9 mouse cellular contexts compared by ENCODE assay signal in the genomic region with DNA sequence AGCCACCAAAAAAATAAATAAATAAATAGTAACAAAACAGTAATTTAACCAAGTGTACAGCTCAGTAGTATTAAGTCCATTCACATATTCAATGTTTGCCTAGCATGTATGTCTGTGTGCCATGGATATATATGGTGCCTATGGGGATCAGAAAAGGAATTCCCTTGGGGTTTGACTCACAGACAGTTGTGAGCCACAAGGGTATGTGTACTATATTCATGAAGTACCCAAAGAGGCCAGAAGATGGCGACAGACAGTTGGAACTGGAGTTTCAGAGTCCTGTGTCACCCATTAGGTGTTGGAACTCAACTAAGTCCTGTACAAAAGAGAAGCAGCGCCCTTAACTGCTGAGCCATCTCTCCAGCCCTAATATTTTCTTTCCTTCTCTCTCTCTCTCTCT. TPM values are rescaled to one million over a fixed set of nuclear protein-coding genes. Genes with fewer than 3 reads are reported as not detected.
DNase-seq lines count a peak whose midpoint lies in the region; TF ChIP-seq lines count a peak whose summit lies in the region.
"Had no signal": no experiment of that assay in that cellular context is flagged by ENCODE, and none has a peak within 500 bp of the region (broad histone marks: within the 10 kb centered on the region; RNA-seq: fewer than 3 reads in every experiment).

No protein-coding gene starts in this region.

- no peak overlapping the region for H3K27ac ChIP-seq in MEL (ENCODE audit: control insufficient read depth, low read depth, low read length)
- H3K27ac ChIP-seq in liver, adult 2 months (replicated peaks; ENCODE audit: insufficient read depth, low read depth, low read length) = no peak overlapping the region
- H3K27ac ChIP-seq: embryonic facial prominence, embryonic 15.5 days had no signal

- 51% methylated on average over 2 of the region's 2 CpGs for WGBS in liver, adult 2 months

- no peak for TF ChIP-seq EP300 in MEL (IDR thresholded peaks at IDR 0.05; ENCODE audit: low read depth in 1 of 2, low read length in 2 of 2)

- no peaks in the 10 kb centered on the region for H3K79me2 ChIP-seq in MEL (ENCODE audit: control insufficient read depth, insufficient read depth, low read length, poor library complexity)
- H3K79me2 ChIP-seq in liver, adult 2 months (ENCODE audit: control insufficient read depth, insufficient read depth, low read length) = no peaks in the 10 kb centered on the region; the same call in 1 of the 2 replicates

- H3K9ac ChIP-seq in MEL (ENCODE audit: control insufficient read depth, low read depth, low read length, poor library complexity, severe bottlenecking) = no peak overlapping the region
- no peak overlapping the region for H3K9ac ChIP-seq in liver, adult 2 months (ENCODE audit: low read depth, low read length)
- H3K9ac ChIP-seq: embryonic facial prominence, embryonic 15.5 days had no signal

- no peak for TF ChIP-seq POLR2A in MEL (IDR thresholded peaks at IDR 0.05; ENCODE audit: control insufficient read depth in 1 of 2, insufficient read depth in 1 of 2, low read depth in 1 of 2, low read length in 2 of 2, poor library complexity in 1 of 2)
- TF ChIP-seq POLR2A in liver, adult 2 months (IDR thresholded peaks at IDR 0.05; ENCODE audit: extremely low read depth, insufficient read depth, low read length) = no peak

- no peaks in the 10 kb centered on the region for H3K4me1 ChIP-seq in MEL (ENCODE audit: control insufficient read depth in 1 of 2, insufficient read depth in 2 of 2, low read length in 2 of 2)
- peaks cover 7% of the 10 kb centered on the region for H3K4me1 ChIP-seq in liver, adult 2 months (ENCODE audit: control insufficient read depth, insufficient read depth, low read length)
- H3K4me1 ChIP-seq: embryonic facial prominence, embryonic 15.5 days had no signal

- TF ChIP-seq RAD21 in MEL (IDR thresholded peaks at IDR 0.05; ENCODE audit: low read depth, low read length) = no peak

- H3K9me3 ChIP-seq in MEL (replicated peaks; ENCODE audit: insufficient read depth, low read length) = no peaks in the 10 kb centered on the region
- H3K9me3 ChIP-seq: embryonic facial prominence, embryonic 15.5 days had no signal

- no peak overlapping the region for H3K4me3 ChIP-seq in MEL (ENCODE audit: control insufficient read depth in 1 of 2, insufficient read depth in 1 of 2, low read depth in 2 of 2, low read length in 2 of 2)
- H3K4me3 ChIP-seq in liver, adult 2 months (ENCODE audit: insufficient read depth, low read depth, low read length) = no peak overlapping the region
- H3K4me3 ChIP-seq: embryonic facial prominence, embryonic 15.5 days had no signal

- DNase-seq in 3134 (ENCODE audit: extremely low read depth, insufficient read length, low spot score) (peak; percentile 55), MEL (ENCODE audit: low read depth, low spot score) (peak; percentile 97)
- DNase-seq in cerebellum, adult 8-10 months = peak; percentile 63
- DNase-seq in gastrocnemius, postnatal 25 days = peak; percentile 26
- peak; percentile 62 for DNase-seq in kidney, adult 18-20 months
- DNase-seq in liver, adult 2 months (ENCODE audit: extremely low read depth, low read depth, low spot score) = peak; percentile 73
- DNase-seq in natural killer cell, adult 2 months (ENCODE audit: low spot score in 2 of 2) = peak; percentile 71 to 83
- DNase-seq in thymus, postnatal 10 days (ENCODE audit: low spot score in 2 of 2) = peak; percentile 64 to 90

- peaks cover 0 to 2% of the 10 kb centered on the region in 2 experiments; a peak in 2 of 4 replicates for H3K36me3 ChIP-seq in MEL (ENCODE audit: control insufficient read depth in 1 of 2, insufficient read depth in 2 of 2, low read length in 2 of 2)
- H3K36me3 ChIP-seq in liver, adult 2 months (ENCODE audit: control insufficient read depth, insufficient read depth, low read length) = peaks cover 3% of the 10 kb centered on the region; the same call in 1 of the 2 replicates

- no peaks in the 10 kb centered on the region for H3K27me3 ChIP-seq in MEL (ENCODE audit: control insufficient read depth in 1 of 2, insufficient read depth in 2 of 2, low read length in 2 of 2)
- H3K27me3 ChIP-seq in liver, adult 2 months (ENCODE audit: control insufficient read depth, insufficient read depth, low read length) = no peaks in the 10 kb centered on the region
- H3K27me3 ChIP-seq: embryonic facial prominence, embryonic 15.5 days had no signal

- peak in 2 of 3 experiments; percentile 72 to 98; a peak in 4 of 6 replicates for TF ChIP-seq CTCF in MEL (IDR thresholded peaks at IDR 0.05 in 2 of 3, conservative IDR thresholded peaks at IDR 0.05 in 1 of 3; ENCODE audit: control insufficient read depth in 1 of 3, insufficient read depth in 1 of 3, low read depth in 2 of 3, low read length in 3 of 3, poor library complexity in 1 of 3, severe bottlenecking in 1 of 3)
- TF ChIP-seq CTCF in liver, adult 2 months (IDR thresholded peaks at IDR 0.05; ENCODE audit: low read depth, low read length) = peak; percentile 41; the same call in 1 of the 2 replicates

TF ChIP-seq in MEL, 35 proteins besides CTCF, POLR2A, EP300 and RAD21:
- TF ChIP-seq MAZ (IDR thresholded peaks at IDR 0.05; ENCODE audit: low read depth, low read length) (no peak), GATA1 (IDR thresholded peaks at IDR 0.05; ENCODE audit: low read depth, low read length) (no peak), TBP (IDR thresholded peaks at IDR 0.05; ENCODE audit: low read depth, low read length) (peak; percentile 43; the same call in 1 of the 2 replicates), KAT2A (conservative IDR thresholded peaks at IDR 0.05; ENCODE audit: low read depth, low read length) (no peak)

RNA-seq across cellular contexts. Expression of a gene that starts 6.1 kb away (rescaled TPM):
- total RNA-seq in MEL (2012; rRNA removed) = 109 and 126 TPM in 2 replicates
- polyA plus RNA-seq in MEL (2012; ENCODE audit: insufficient read depth in 1 of 2, insufficient read length in 2 of 2, low read depth in 1 of 2, low replicate concordance in 2 of 2, missing spikeins in 1 of 2) = 100 to 1,000 TPM; 199 to 277 TPM
- total RNA-seq in gastrocnemius, postnatal 25 days (2021) = 10 to 100 TPM; 11.8 to 17.6 TPM
- 6.5 and 7.8 TPM in 2 replicates for total RNA-seq in liver, adult 2 months (2014; rRNA removed)
- 4.1 and 7.4 TPM in 2 replicates for polyA plus RNA-seq in liver, adult 2 months (2012; rRNA removed)

RNA-seq across cellular contexts. Expression of a gene that starts 9.5 kb away (rescaled TPM):
- 524 and 586 TPM in 2 replicates for total RNA-seq in MEL (2012; rRNA removed)
- polyA plus RNA-seq in MEL (2012; ENCODE audit: insufficient read depth in 1 of 2, insufficient read length in 2 of 2, low read depth in 1 of 2, low replicate concordance in 2 of 2, missing spikeins in 1 of 2) = 100 to 1,000 TPM in 1 of 2 experiments, not detected in 1; 469 TPM
- 100 to 1,000 TPM; 277 to 284 TPM for total RNA-seq in gastrocnemius, postnatal 25 days (2021)
- 137 and 205 TPM in 2 replicates for total RNA-seq in liver, adult 2 months (2014; rRNA removed)
- 39.6 and 49.3 TPM in 2 replicates for polyA plus RNA-seq in liver, adult 2 months (2012; rRNA removed)

RNA-seq across cellular contexts. Expression of a gene that starts 20.3 kb away (rescaled TPM):
- 4.9 and 18.5 TPM in 2 replicates for total RNA-seq in MEL (2012; rRNA removed)
- polyA plus RNA-seq in MEL (2012; ENCODE audit: insufficient read depth in 1 of 2, insufficient read length in 2 of 2, low read depth in 1 of 2, low replicate concordance in 2 of 2, missing spikeins in 1 of 2) = 10 to 100 TPM in 1 of 2 experiments, not detected in 1; 23.8 TPM
- 1 to 10 TPM in 1 of 2 experiments, under 1 TPM in 1; 0.82 to 7.7 TPM for total RNA-seq in gastrocnemius, postnatal 25 days (2021)
- total RNA-seq in liver, adult 2 months (2014; rRNA removed) = 9.2 and 19.5 TPM in 2 replicates
- 1.4 and 1.7 TPM in 2 replicates for polyA plus RNA-seq in liver, adult 2 months (2012; rRNA removed)

RNA-seq across cellular contexts. Expression of a gene that starts 30.0 kb away (rescaled TPM):
- total RNA-seq in MEL (2012; rRNA removed) = 7.4 and 12.2 TPM in 2 replicates
- 10 to 100 TPM in 1 of 2 experiments, not detected in 1; 13.6 TPM for polyA plus RNA-seq in MEL (2012; ENCODE audit: insufficient read depth in 1 of 2, insufficient read length in 2 of 2, low read depth in 1 of 2, low replicate concordance in 2 of 2, missing spikeins in 1 of 2)
- 1 to 10 TPM; 2.8 to 3.7 TPM for total RNA-seq in gastrocnemius, postnatal 25 days (2021)
- total RNA-seq in liver, adult 2 months (2014; rRNA removed) = 3.7 and 5.3 TPM in 2 replicates
- polyA plus RNA-seq in liver, adult 2 months (2012; rRNA removed) = 0.72 and 0.98 TPM in 2 replicates

RNA-seq across cellular contexts. Expression of a gene that starts 32.0 kb away (rescaled TPM):
- 110 and 127 TPM in 2 replicates for total RNA-seq in MEL (2012; rRNA removed)
- 100 to 1,000 TPM in 1 of 2 experiments, not detected in 1; 170 TPM for polyA plus RNA-seq in MEL (2012; ENCODE audit: insufficient read depth in 1 of 2, insufficient read length in 2 of 2, low read depth in 1 of 2, low replicate concordance in 2 of 2, missing spikeins in 1 of 2)
- 10 to 100 TPM; 43.9 to 51.9 TPM for total RNA-seq in gastrocnemius, postnatal 25 days (2021)
- total RNA-seq in liver, adult 2 months (2014; rRNA removed) = 36.2 and 43.2 TPM in 2 replicates
- 181 and 255 TPM in 2 replicates for polyA plus RNA-seq in liver, adult 2 months (2012; rRNA removed)

Comparison
In these comparisons a context has a peak if more than half of its experiments do, and no peak if none do; other contexts are left out.
1. DNase-seq: peak in every context shown above with its lines; median percentile 97 in MEL; 77 in natural killer cell, adult 2 months; 77 in thymus, postnatal 10 days; 73 in liver, adult 2 months; 63 in cerebellum, adult 8-10 months; 62 in kidney, adult 18-20 months; 55 in 3134; 26 in gastrocnemius, postnatal 25 days.